Mouse (Mus musculus) megakaryocyte, embryonic 14.5 days (primary cell): ENCODE data around the gene Rhobtb1.

Experiments used
- FLI1 ChIP-seq: IDR thresholded peaks from 2 replicates; pipeline ENCODE4 v1.6.1; 2012; ENCODE audit warnings: low read length, inconsistent platforms, mixed read lengths
- GATA1 ChIP-seq: IDR thresholded peaks from 3 replicates; pipeline ENCODE4 v1.6.1; 2012; ENCODE audit warnings: mixed read lengths, low read length, inconsistent platforms, borderline replicate concordance

DNA sequence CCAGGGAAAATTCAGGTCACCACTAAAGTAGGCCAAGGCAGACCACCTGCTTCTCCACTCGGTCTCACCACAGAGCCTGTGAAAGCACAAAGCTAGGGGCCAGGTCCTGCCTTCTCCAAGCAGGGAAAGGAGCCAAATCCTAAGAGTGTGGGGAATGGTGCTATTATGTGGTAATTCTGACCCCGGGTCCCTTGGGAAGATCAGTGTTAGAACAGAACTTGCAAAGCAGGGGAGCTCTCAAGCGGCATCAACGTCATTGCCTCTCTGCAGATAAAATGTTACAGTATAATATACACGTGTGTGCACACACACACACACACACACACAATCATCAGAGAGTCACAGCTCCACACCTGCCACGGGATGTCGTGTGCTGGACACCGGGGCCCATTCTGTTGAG lies 139.5 kb downstream of the Rhobtb1 start:
- no peak for TF ChIP-seq GATA1
- no peak for TF ChIP-seq FLI1
